Mouse (Mus musculus): ENCODE results near the gene Rasa4.

DNA sequence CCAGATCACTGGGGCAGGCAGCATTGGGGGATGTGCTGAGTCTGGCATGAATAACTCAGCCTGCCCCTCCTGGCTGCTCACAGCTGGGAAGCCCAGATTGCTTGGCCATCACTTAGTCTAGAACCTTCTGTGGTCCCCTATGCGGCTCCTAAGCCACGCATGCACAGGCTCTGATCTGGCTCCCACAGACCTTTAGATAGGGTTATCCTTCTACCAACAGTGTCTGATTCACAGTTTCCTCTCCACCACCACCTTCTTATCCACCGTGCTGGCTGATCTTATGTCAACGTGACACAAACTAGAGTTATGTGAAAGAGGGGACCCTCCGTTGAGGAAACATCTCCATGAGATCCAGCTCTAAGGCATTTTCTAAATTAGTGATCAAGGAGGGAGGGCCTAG lies 8.6 kb upstream of the Rasa4 start:
- TF ChIP-seq CTCF (IDR thresholded peaks at IDR 0.05; ENCODE audit: control insufficient read depth, insufficient read depth, insufficient replicate concordance, low read depth, low read length) = no peak
- no peak for TF ChIP-seq POLR2A (IDR thresholded peaks at IDR 0.05; ENCODE audit: control insufficient read depth, low read depth, low read length)

Measured in testis, adult 2 months (tissue).